Mouse (Mus musculus): ENCODE measurements around the gene 4930404N11Rik. TPM values are rescaled to one million over a fixed set of nuclear protein-coding genes. Genes with fewer than 3 reads are reported as not detected.

The 4930404N11Rik gene
- polyA plus RNA-seq, 1 experiment from 2014 or later, result 0.79 TPM

DNA sequence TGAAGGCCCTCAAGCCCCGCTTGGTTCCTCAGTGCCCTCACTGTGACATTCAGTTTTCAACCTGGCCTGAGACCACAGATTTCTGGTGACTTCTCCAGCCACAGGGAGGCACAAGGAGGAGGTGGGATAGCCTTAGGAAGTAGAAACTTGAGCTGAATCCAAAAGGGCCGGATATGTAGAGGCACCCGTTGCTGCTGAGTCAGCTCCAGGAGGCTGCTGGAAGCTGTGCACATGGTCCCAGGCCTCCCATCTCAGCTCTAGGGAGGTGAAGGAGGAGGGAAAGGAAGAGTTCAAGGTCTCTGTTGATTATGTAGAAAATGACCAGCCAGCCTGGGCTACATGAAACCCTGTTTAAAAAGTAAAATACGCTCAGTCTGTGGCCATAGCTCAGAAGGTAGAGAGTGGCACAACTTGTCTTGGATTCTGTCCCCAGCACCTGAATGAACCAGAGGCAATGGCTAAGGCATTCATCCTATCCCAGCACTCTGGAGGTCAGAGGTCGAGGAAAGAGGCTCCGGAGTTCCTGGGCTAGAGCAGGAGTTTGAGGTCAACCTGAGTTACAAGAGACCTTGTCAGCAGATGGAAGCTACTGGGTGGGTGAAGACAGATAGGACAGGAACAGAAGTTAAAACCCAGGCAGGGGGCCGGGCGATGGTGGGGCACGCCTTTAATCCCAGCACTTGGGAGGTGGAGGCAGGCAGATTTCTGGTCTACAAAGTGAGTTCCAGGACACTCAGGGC lies 10.7 kb downstream of the 4930404N11Rik start:
- 67% methylated on average over 9 of the region's 9 CpGs for WGBS
- no peak overlapping the region for H3K4me2 ChIP-seq
- peaks cover 12% of the 10 kb centered on the region; the same call in 1 of the 2 replicates for H3K27me3 ChIP-seq
- no peaks in the 10 kb centered on the region for H3K9me3 ChIP-seq
- no peak overlapping the region for H3K4me3 ChIP-seq (replicated peaks)
- ATAC-seq (ENCODE audit: insufficient number of reproducible peaks, insufficient read depth, low FRiP score, low TSS enrichment, low read depth), result no peak
- no peak overlapping the region for H3K27ac ChIP-seq
- no peaks in the 10 kb centered on the region for H3K36me3 ChIP-seq
- peaks cover 48% of the 10 kb centered on the region for H3K4me1 ChIP-seq (replicated peaks)
- no peak overlapping the region for H3K9ac ChIP-seq (replicated peaks)

DNA sequence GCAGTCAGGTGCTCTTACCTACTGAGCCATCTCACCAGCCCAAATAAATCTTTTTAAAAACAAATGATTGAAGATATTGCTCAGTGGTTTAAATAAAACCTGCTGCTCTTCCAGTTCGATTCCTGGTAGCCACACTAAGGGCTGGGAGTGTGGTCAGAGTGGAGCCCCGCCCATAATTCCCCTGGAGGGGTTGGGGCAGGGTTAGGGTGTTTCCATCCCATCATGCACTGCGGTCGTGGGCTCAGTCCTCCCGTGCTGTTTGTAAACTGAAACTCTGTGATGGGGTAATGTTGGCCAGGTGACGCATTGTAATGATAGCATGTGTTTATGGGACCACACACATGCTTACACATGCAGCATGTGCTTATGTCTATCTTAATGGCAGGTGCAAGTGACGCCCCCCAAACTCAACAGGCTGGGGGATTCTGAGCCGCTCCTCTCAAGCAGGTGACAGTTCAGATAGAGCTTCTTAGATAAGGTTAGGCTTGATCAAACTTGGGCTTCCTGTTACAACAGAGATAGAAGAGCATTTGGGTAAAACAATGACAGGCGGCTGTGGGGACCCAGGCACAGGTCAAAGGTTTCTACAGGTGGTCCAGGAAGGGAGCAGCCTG lies 13.8 kb downstream of the 4930404N11Rik start:
- ATAC-seq (ENCODE audit: insufficient number of reproducible peaks, insufficient read depth, low FRiP score, low TSS enrichment, low read depth), result no peak
- 0 out of 2 replicates have a peak, but pooled peaks cover 12% of the 10 kb centered on the region for H3K27me3 ChIP-seq
- WGBS, result 21% methylated on average over 9 of the region's 9 CpGs
- H3K9me3 ChIP-seq, result no peaks in the 10 kb centered on the region
- H3K27ac ChIP-seq, result no peak overlapping the region
- H3K4me3 ChIP-seq (replicated peaks), result no peak overlapping the region
- no peak overlapping the region for H3K4me2 ChIP-seq
- no peak overlapping the region for H3K9ac ChIP-seq (replicated peaks)
- H3K4me1 ChIP-seq (replicated peaks), result peaks cover 48% of the 10 kb centered on the region
- H3K36me3 ChIP-seq, result peaks cover 19% of the 10 kb centered on the region

- Histone ChIP-seq H3K9me3 (no peaks in the 10 kb centered on the region), H3K9ac (replicated peaks) (peak within 1 kb of the TSS; percentile 91), H3K4me1 (replicated peaks) (peaks cover 47% of the 10 kb centered on the region), H3K4me3 (replicated peaks) (peak within 1 kb of the TSS; percentile 94), H3K27me3 (peaks cover 23% of the 10 kb centered on the region), H3K4me2 (peak within 1 kb of the TSS; percentile 92), H3K36me3 (peaks cover 25% of the 10 kb centered on the region), H3K27ac (peak within 1 kb of the TSS; percentile 81)
- WGBS, result under 1% methylated on average over 54 of the region's 54 CpGs
- ATAC-seq (ENCODE audit: insufficient number of reproducible peaks, insufficient read depth, low FRiP score, low TSS enrichment, low read depth), result peak; percentile 90
These were observed 15.1 kb downstream of the 4930404N11Rik start, which contains the start of gene Hmg20b for GRCm38 (mm10) chr10:81350351-81351063. Gene Hmg20b (minus strand): TSS chr10:81350480.

- H3K9ac ChIP-seq (replicated peaks), result peak overlapping the region; percentile 91
- peak; percentile 4; the same call in 1 of the 2 replicates for ATAC-seq (ENCODE audit: insufficient number of reproducible peaks, insufficient read depth, low FRiP score, low TSS enrichment, low read depth)
- H3K27me3 ChIP-seq, result peaks cover 29% of the 10 kb centered on the region
- H3K4me3 ChIP-seq (replicated peaks), result peak overlapping the region; percentile 94
- 0% methylated on average over 28 of the region's 29 CpGs for WGBS
- peaks cover 47% of the 10 kb centered on the region for H3K4me1 ChIP-seq (replicated peaks)
- peaks cover 30% of the 10 kb centered on the region for H3K36me3 ChIP-seq
- H3K9me3 ChIP-seq, result no peaks in the 10 kb centered on the region
- peak overlapping the region; percentile 92 for H3K4me2 ChIP-seq
- H3K27ac ChIP-seq, result peak overlapping the region; percentile 81
These were observed 15.7 kb downstream of the 4930404N11Rik start for GRCm38 (mm10) chr10:81349961-81350350.

DNA sequence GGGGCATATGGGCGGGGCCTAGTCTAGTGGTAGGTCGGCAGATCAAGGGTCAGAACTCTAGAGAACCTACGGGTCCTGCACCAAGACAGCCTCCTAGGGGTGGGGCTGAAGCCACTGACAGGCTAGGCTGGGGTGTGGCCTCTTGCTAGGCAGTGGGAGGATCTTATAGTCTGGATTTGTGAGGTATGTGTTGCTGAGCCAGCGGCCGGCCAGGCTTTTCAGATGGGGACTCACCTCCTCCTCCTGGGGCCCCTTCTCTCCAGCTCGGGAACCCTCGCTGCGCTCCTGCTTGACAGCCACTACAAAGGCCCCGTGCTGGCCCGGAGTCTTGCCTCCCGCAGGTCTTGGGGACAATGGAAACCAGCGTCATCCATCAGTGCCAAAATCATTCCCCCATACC lies 16.5 kb downstream of the 4930404N11Rik start:
- Histone ChIP-seq H3K27me3 (peaks cover 37% of the 10 kb centered on the region), H3K9me3 (no peaks in the 10 kb centered on the region), H3K4me2 (peak overlapping the region; percentile 92), H3K36me3 (peaks cover 30% of the 10 kb centered on the region), H3K4me1 (replicated peaks) (peaks cover 47% of the 10 kb centered on the region), H3K27ac (peak overlapping the region; percentile 81), H3K9ac (replicated peaks) (peak overlapping the region; percentile 91), H3K4me3 (replicated peaks) (peak overlapping the region; percentile 94)
- no peak for ATAC-seq (ENCODE audit: insufficient number of reproducible peaks, insufficient read depth, low FRiP score, low TSS enrichment, low read depth)
- 5% methylated on average over 12 of the region's 12 CpGs for WGBS

DNA sequence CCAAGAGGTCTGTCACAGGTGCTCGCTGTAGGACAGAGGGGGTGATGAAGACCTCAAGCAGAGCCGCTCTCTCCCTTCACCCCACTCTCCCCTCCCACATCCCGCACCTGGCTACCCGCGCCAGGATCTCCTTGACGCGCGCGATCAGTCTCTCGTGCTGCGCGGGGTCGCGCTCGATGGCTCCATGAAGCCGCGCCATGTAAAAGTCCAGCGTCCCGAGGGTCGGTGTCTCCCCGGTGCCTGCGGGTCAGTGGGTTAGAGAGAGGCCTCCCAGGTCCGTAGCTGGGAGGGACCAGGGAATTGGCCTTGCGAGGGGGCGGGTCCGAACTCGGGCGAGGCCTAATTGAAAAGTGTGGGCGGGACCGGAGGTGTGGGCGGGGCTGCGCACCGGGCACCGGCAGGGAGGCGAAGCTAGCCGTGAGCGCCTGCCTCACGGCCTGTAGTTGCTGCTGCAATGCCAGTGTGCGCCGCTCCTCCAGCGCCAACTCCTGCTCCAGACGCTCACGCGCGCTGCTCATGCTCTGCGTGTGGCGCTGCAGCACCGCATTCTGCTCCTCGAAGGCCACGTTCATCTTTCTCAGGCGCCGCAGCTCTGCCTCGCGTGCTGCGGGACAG lies 19.1 kb downstream of the 4930404N11Rik start:
- Histone ChIP-seq H3K4me2 (peak overlapping the region; percentile 58), H3K27ac (0 out of 2 replicates have a peak overlapping the region, but pooled peaks have one; percentile 35), H3K4me1 (replicated peaks) (peaks cover 49% of the 10 kb centered on the region), H3K36me3 (peaks cover 30% of the 10 kb centered on the region), H3K9ac (replicated peaks) (peak overlapping the region; percentile 47; the same call in 1 of the 2 replicates), H3K27me3 (peaks cover 62% of the 10 kb centered on the region), H3K9me3 (no peaks in the 10 kb centered on the region), H3K4me3 (replicated peaks) (peak overlapping the region; percentile 28)
- 5% methylated on average over 55 of the region's 55 CpGs for WGBS
- no peak for ATAC-seq (ENCODE audit: insufficient number of reproducible peaks, insufficient read depth, low FRiP score, low TSS enrichment, low read depth)

- Histone ChIP-seq H3K27me3 (peaks cover 75% of the 10 kb centered on the region), H3K4me3 (replicated peaks) (no peak overlapping the region), H3K9ac (replicated peaks) (no peak overlapping the region), H3K4me2 (no peak overlapping the region), H3K27ac (no peak overlapping the region), H3K9me3 (no peaks in the 10 kb centered on the region), H3K36me3 (peaks cover 30% of the 10 kb centered on the region), H3K4me1 (replicated peaks) (peaks cover 42% of the 10 kb centered on the region)
- 77% methylated on average over 4 of the region's 4 CpGs for whole genome bisulfite sequencing
- ATAC-seq (ENCODE audit: insufficient number of reproducible peaks, insufficient read depth, low FRiP score, low TSS enrichment, low read depth), result no peak
These were observed 20.5 kb downstream of the 4930404N11Rik start for GRCm38 (mm10) chr10:81345162-81345534.

- peaks cover 40% of the 10 kb centered on the region for H3K4me1 ChIP-seq (replicated peaks)
These were observed 21.0 kb downstream of the 4930404N11Rik start for GRCm38 (mm10) chr10:81344421-81345161.

GRCm38 (mm10) chr10:81342686-81343505 lies 22.7 kb downstream of the 4930404N11Rik start, which contains the start of gene Gipc3:
Gene Gipc3 (minus strand): TSS chr10:81343266.
- 4% methylated on average over 64 of the region's 67 CpGs for WGBS
- peaks cover 87% of the 10 kb centered on the region for H3K27me3 ChIP-seq
- peak within 1 kb of the TSS; percentile 48 for H3K4me3 ChIP-seq (replicated peaks)
- no peak within 1 kb of the TSS for H3K27ac ChIP-seq
- peak within 1 kb of the TSS; percentile 57 for H3K9ac ChIP-seq (replicated peaks)
- peaks cover 27% of the 10 kb centered on the region for H3K4me1 ChIP-seq (replicated peaks)
- no peaks in the 10 kb centered on the region for H3K9me3 ChIP-seq
- peaks cover 18% of the 10 kb centered on the region for H3K36me3 ChIP-seq
- H3K4me2 ChIP-seq, result peak within 1 kb of the TSS; percentile 74
- ATAC-seq (ENCODE audit: insufficient number of reproducible peaks, insufficient read depth, low FRiP score, low TSS enrichment, low read depth), result no peak

More at GRCm38 (mm10) chr10:81344421-81345161, 21.0 kb downstream of the 4930404N11Rik start:
- Histone ChIP-seq H3K4me2 (no peak overlapping the region), H3K4me3 (replicated peaks) (no peak overlapping the region), H3K27ac (no peak overlapping the region), H3K27me3 (peaks cover 78% of the 10 kb centered on the region), H3K36me3 (peaks cover 30% of the 10 kb centered on the region), H3K9ac (replicated peaks) (no peak overlapping the region), H3K9me3 (no peaks in the 10 kb centered on the region)
- no peak for ATAC-seq (ENCODE audit: insufficient number of reproducible peaks, insufficient read depth, low FRiP score, low TSS enrichment, low read depth)
- whole genome bisulfite sequencing, result 56% methylated on average over 8 of the region's 8 CpGs

Measured in limb, embryonic 12.5 days (tissue).